Mouse (Mus musculus) embryonic facial prominence, embryonic 13.5 days (tissue): ENCODE measurements around the gene Rho. TPM values are rescaled to one million over a fixed set of nuclear protein-coding genes. Genes with fewer than 3 reads are reported as not detected.

Experiments
- ATAC-seq: fragments of 200-750 bp; cut with Nextera tagmentation; 2 replicates; pipeline ENCODE4 v1.8.0; 2017; ENCODE audit warnings: low read depth; ENCODE audit not compliant: insufficient number of reproducible peaks, insufficient read depth, low FRiP score, low TSS enrichment
- H3K27ac ChIP-seq: fragments of 300-500 bp; sonication (generic); 2 replicates; pipeline ENCODE4 v1.5.1; 2015; ENCODE audit warnings: moderate library complexity, mild to moderate bottlenecking, inconsistent platforms
- H3K27me3 ChIP-seq: fragments of 300-500 bp; sonication (generic); 2 replicates; pipeline ENCODE4 v1.6.1; 2015; ENCODE audit warnings: mild to moderate bottlenecking, inconsistent platforms
- H3K36me3 ChIP-seq: fragments of 300-500 bp; sonication (generic); 2 replicates; pipeline ENCODE4 v1.6.1; 2015; ENCODE audit warnings: mild to moderate bottlenecking, inconsistent platforms
- H3K4me1 ChIP-seq: fragments of 300-500 bp; sonication (generic); 2 replicates; pipeline ENCODE4 v1.6.1; 2015; ENCODE audit warnings: inconsistent platforms
- H3K4me2 ChIP-seq: fragments of 300-500 bp; sonication (generic); 2 replicates; pipeline ENCODE4 v1.6.1; 2015; ENCODE audit warnings: moderate library complexity, mild to moderate bottlenecking, inconsistent platforms
- H3K4me3 ChIP-seq: fragments of 300-500 bp; sonication (generic); 2 replicates; pipeline ENCODE4 v1.5.1; 2015; ENCODE audit warnings: mild to moderate bottlenecking, inconsistent platforms
- H3K9ac ChIP-seq: fragments of 300-500 bp; sonication (generic); 2 replicates; pipeline ENCODE4 v1.6.1; 2015; ENCODE audit warnings: mild to moderate bottlenecking, inconsistent platforms
- H3K9me3 ChIP-seq: fragments of 300-500 bp; sonication (generic); 2 replicates; pipeline ENCODE4 v1.6.1; 2016; ENCODE audit warnings: inconsistent platforms
- WGBS: fragments of 180-500 bp; shearing (Covaris S2); methylation state at CpG from one replicate; pipeline ENCODE4 v1.1.7; 2015; ENCODE audit warnings: mixed read lengths; 5-methylcytosine and 5-hydroxymethylcytosine counted together
- polyA plus RNA-seq: library from polyadenylated mRNA; unstranded; fragments of >200 nt; fragmentation: Nextera tagmentation; extraction: Ambion mirVana; gene quantifications from 2 replicates; pipeline ENCODE4 v1.2.1, GENCODE M21; 2015

Rho gene
- polyA plus RNA-seq, 1 experiment from 2014 or later, result 0.14 TPM

DNA sequence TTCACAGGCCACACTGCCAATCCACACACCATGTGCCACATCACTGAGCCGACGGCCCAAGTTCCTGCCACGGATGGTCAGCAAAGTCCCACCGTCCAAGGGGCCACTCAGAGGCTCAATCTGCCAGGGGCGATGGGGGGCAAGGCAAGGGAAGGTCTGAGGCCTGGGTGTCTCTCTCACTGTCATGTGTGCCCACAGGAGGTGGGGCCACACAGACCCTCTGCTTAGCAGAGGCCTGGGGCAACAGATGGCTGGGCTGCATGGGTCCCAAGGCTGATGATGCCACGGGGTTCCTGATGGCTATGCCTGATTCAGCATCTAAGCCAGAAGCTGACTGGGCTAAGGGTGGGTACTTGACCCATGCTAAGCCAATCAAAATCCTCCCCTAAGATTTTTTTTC is 37.2 kb downstream of the Rho start:
- Histone ChIP-seq H3K4me3 (no peak overlapping the region), H3K36me3 (peaks cover 32% of the 10 kb centered on the region), H3K4me1 (peaks cover 47% of the 10 kb centered on the region), H3K27ac (no peak overlapping the region), H3K9ac (no peak overlapping the region), H3K27me3 (0 out of 2 replicates have a peak, but pooled peaks cover 4% of the 10 kb centered on the region), H3K9me3 (no peaks in the 10 kb centered on the region), H3K4me2 (no peak overlapping the region)
- WGBS, result 60% methylated on average over 6 of the region's 6 CpGs
- ATAC-seq, result no peak

DNA sequence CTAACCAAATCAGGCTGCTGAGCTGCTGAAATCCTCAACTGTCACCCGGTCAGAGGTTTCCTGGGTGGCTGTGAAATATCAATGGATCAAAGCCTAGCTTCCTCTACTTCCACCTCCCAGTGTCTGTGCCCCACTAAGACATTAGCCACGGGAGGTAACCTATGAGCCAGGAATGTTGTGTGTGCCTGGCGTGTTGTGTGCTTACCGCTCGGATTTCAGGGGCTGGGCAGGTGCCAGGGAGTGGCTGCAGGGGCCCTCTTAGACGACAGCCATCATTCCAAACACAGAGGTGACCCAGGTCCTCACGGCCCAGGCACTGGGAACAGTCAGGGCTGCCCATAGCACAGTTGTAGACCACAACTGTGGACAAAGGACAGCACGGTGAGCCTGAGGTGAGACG is 37.6 kb downstream of the Rho start:
- ATAC-seq, result no peak
- WGBS, result 57% methylated on average over 9 of the region's 9 CpGs
- Histone ChIP-seq H3K27me3 (0 out of 2 replicates have a peak, but pooled peaks cover under 1% of the 10 kb centered on the region), H3K9me3 (no peaks in the 10 kb centered on the region), H3K4me1 (peaks cover 51% of the 10 kb centered on the region), H3K36me3 (peaks cover 36% of the 10 kb centered on the region), H3K4me3 (no peak overlapping the region), H3K9ac (no peak overlapping the region), H3K4me2 (no peak overlapping the region), H3K27ac (no peak overlapping the region)

DNA sequence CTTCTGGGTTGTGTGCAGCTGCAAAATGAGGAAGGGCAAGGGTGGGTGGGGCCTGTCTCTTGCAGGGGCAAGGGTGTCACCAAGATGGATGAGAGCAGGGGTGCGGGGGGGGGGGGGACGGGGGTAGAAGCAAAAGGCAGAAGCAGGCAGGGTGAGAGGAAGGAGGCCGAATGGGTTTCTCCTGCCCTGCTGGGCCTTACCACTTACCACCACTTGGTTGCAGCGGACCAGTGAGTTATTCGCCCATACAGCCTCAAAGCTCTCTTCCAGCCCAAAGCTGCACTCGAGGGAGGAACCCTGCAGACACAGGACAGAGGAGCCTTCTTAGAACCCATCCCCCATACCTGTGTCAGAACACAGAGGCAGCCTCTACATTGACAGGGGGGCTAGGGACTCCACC is 38.4 kb downstream of the Rho start:
- Histone ChIP-seq H3K4me2 (no peak overlapping the region), H3K9ac (no peak overlapping the region), H3K27me3 (no peaks in the 10 kb centered on the region), H3K36me3 (peaks cover 43% of the 10 kb centered on the region), H3K9me3 (no peaks in the 10 kb centered on the region), H3K4me3 (no peak overlapping the region), H3K27ac (no peak overlapping the region), H3K4me1 (peaks cover 60% of the 10 kb centered on the region)
- 78% methylated on average over 5 of the region's 6 CpGs for WGBS
- no peak for ATAC-seq

DNA sequence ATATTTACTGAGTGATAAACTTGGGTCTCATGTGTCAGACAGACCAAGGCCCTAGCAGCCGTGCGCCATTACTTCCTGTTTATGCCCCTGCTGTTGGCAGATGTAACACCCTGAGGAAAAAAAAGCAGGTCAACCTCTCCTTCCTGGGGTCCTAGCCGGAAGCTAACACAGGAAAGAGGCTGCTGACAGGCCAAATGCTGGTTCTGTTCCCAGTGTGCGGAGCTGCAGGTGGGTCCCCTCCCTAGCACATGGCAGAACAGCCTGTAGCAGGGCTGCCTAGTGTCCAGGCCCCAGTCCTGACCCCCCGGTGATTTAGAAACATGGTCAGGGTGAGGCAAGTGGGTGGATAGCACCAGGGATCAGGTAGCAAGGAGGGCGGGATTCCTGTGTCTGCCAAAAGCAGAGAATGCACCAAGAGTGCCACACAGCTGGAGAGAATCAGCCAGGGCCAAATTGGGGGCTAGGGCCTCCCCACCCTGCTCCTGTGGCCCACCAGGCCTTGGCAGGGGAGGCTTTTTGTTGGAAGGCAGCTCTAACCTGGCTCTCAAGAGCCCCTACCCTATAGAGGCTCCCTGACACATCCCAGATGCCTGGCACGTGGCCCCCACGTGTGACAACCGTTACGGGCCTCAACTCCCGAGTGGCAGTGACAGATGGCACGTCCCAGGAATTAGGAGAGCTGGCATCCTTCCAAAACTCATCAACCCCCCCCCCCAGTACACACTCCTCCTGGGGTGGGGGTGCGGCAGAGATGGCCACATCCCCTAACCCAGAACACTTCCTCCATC is 39.9 kb downstream of the Rho start:
- Histone ChIP-seq H3K36me3 (peaks cover 45% of the 10 kb centered on the region), H3K4me2 (peak overlapping the region; percentile 20), H3K4me1 (peaks cover 64% of the 10 kb centered on the region), H3K4me3 (no peak overlapping the region), H3K9ac (peak overlapping the region; percentile 49; the same call in 1 of the 2 replicates), H3K9me3 (no peaks in the 10 kb centered on the region), H3K27me3 (no peaks in the 10 kb centered on the region), H3K27ac (peak overlapping the region; percentile 82)
- WGBS, result 39% methylated on average over 13 of the region's 13 CpGs
- peak; percentile 60; the same call in 1 of the 2 replicates for ATAC-seq

DNA sequence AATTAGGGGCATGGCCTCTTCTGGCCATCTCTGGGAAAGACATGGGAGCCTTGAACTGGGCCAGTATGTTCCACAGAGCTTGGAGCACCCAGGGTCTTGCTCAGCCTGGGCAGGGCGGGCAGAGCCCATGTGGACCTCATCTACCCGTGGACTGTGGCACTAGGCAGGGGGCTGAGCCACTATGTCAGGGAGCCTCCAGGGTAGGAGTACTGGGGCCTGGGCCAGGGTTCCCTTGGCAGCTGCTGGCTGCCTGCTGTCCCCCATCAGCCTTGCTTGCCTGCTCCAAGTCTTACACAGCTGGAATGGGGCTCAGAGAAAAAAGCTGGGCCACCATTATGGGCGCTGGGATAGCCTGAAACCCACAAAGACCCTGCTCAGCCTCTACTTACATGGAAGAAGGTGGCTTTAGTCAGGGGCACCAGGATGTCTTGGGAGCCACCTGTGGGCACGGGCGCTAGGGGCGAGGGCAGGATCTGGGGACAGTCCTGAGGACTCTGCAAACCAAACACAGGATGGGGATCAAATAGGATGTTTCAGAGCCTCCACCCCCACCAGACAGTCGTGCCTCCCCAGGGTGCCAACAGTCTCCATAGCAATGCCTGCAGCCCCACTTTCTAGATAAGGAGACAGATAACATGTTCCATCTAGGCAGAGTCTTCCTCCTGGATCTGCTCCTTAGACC is 40.7 kb downstream of the Rho start:
- H3K9me3 ChIP-seq, result no peaks in the 10 kb centered on the region
- peaks cover 41% of the 10 kb centered on the region for H3K36me3 ChIP-seq
- WGBS, result 77% methylated on average over 7 of the region's 7 CpGs
- ATAC-seq, result peak; percentile 44; the same call in 1 of the 2 replicates
- H3K9ac ChIP-seq, result peak overlapping the region; percentile 40
- H3K27me3 ChIP-seq, result no peaks in the 10 kb centered on the region; the same call in 1 of the 2 replicates
- H3K27ac ChIP-seq, result peak overlapping the region; percentile 82
- H3K4me2 ChIP-seq, result peak overlapping the region; percentile 20; the same call in 1 of the 2 replicates
- H3K4me1 ChIP-seq, result peaks cover 64% of the 10 kb centered on the region
- H3K4me3 ChIP-seq, result no peak overlapping the region

DNA sequence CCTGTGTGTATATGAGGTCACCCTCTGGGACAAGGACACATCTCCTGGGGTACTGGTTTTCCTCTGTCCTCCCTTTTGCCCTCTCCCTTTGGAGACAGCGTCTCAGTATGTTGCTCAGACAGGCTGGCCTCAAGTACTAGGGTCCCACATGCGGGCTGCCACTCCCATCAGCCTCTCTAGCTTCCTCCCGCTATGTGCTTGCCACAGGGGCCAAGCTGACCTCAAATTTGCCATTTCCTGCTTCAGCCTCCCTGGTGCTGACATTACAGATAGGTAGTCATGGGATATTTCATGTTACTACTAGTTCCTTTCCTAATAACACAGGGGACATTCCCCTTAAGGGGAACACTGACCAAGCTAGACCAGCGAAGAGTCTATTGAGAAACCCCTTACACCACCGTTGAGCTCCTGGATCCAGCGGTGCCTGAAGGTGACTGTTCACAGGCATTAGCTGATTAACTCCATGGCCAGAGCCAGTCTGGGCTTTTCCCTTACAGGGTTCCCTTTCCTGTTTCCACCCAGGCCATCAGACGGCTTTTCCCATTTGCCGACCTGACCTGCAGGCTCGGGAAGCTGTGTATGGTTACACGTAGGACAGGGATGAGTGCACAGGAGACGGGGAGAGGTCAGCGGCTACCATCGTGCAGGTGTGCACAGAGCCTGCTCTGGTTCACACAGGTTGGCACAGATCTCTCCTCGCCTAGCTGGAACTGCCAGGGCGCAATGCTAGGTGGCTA is 41.8 kb downstream of the Rho start:
- H3K4me3 ChIP-seq, result no peak overlapping the region
- H3K27me3 ChIP-seq, result no peaks in the 10 kb centered on the region; the same call in 1 of the 2 replicates
- H3K9ac ChIP-seq, result no peak overlapping the region
- H3K27ac ChIP-seq, result peak overlapping the region; percentile 39; the same call in 1 of the 2 replicates
- 83% methylated on average over 15 of the region's 15 CpGs for WGBS
- H3K4me2 ChIP-seq, result no peak overlapping the region
- H3K9me3 ChIP-seq, result no peaks in the 10 kb centered on the region
- H3K36me3 ChIP-seq, result peaks cover 39% of the 10 kb centered on the region
- H3K4me1 ChIP-seq, result peaks cover 63% of the 10 kb centered on the region
- no peak for ATAC-seq

DNA sequence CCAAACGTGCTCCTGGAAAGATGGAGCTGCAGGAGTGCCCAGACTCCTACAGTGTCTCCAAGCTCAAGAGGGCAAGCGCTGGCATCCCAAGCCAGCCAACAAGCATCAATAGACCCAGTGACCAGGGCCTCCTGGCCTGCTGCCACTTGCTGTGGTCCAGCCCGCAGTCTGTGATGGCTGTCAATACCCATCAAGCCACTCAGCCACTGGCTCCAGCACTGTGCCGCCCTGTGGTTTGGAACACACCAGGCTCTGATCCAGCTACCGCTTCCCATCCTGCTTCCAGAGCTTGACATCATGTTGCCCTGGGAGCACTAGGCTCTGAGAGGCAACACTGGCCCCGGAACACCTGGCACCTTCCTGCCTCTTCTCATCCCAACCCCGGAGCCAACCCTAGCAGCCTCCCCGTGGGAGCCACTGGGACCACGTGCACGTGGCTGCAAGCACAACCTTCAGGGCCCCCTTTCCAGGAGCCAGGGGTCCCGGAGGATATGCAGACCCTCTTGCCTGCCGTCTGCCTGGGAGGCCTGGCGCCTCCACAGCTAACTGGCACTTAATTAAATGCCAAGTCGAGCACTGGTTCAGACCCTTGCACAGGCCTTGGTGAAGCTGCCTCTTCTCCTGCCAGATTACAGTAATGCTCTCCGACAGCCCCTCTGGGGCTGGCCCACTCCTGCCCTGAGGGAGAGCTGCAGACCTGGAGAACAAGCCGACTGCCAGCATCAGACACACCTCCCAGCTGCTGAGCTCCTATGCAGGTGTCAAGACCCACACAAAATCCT is 42.5 kb downstream of the Rho start:
- H3K4me3 ChIP-seq, result no peak overlapping the region
- ATAC-seq, result no peak
- H3K4me1 ChIP-seq, result peaks cover 55% of the 10 kb centered on the region
- H3K4me2 ChIP-seq, result no peak overlapping the region
- peak overlapping the region; percentile 39; the same call in 1 of the 2 replicates for H3K27ac ChIP-seq
- H3K9ac ChIP-seq, result 0 out of 2 replicates have a peak overlapping the region, but pooled peaks have one; percentile 8
- 68% methylated on average over 16 of the region's 16 CpGs for WGBS
- H3K27me3 ChIP-seq, result no peaks in the 10 kb centered on the region; the same call in 1 of the 2 replicates
- H3K9me3 ChIP-seq, result no peaks in the 10 kb centered on the region
- H3K36me3 ChIP-seq, result peaks cover 39% of the 10 kb centered on the region

DNA sequence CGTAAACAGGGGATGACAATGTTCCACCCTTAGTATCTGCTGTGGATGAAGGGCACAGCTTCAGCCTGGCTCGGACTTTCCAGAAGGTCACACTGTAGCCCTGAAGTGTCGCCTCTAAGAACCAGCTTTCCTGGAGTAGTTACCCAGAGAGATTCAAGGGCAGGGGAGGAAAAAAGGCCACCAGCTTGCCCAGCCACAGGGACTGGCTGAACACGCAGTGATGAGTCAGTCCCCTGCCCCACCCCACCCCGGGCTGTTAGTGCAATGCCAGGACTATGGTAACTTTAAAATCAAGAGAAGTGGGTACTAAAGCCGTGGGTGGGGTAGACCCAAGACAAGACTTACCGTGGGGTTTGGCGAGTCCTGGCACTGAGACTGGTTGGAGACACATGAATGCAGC is 44.1 kb downstream of the Rho start:
- ATAC-seq, result no peak
- Histone ChIP-seq H3K4me1 (peaks cover 49% of the 10 kb centered on the region), H3K4me2 (no peak overlapping the region), H3K9ac (no peak overlapping the region), H3K27ac (no peak overlapping the region), H3K27me3 (no peaks in the 10 kb centered on the region; the same call in 1 of the 2 replicates), H3K36me3 (peaks cover 33% of the 10 kb centered on the region), H3K4me3 (no peak overlapping the region), H3K9me3 (no peaks in the 10 kb centered on the region)
- WGBS, result 87% methylated on average over 8 of the region's 8 CpGs

DNA sequence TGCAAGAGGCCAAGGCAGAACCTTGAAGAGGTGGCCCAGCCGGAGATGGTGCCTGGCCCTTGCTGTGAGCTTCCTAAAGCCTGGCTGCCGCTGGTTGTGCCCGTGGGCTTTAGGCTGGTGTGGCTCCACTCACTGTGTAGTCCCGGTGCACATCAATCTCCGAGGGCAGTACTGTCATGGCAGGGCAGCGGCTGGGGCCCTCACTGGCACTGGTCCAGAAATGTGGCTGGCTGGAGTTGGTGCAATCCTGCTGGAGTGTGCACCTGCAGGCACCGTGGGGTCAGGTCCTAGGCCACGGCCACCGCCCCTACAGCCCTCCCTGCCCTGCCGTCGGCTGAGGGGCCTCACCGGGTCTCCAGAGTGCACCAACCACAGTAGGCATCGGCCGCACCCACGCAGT is 46.3 kb downstream of the Rho start:
- Histone ChIP-seq H3K9ac (no peak overlapping the region), H3K9me3 (no peaks in the 10 kb centered on the region), H3K27me3 (no peaks in the 10 kb centered on the region; the same call in 1 of the 2 replicates), H3K4me3 (no peak overlapping the region), H3K4me1 (peaks cover 36% of the 10 kb centered on the region), H3K27ac (no peak overlapping the region), H3K4me2 (no peak overlapping the region), H3K36me3 (peaks cover 33% of the 10 kb centered on the region)
- 90% methylated on average over 15 of the region's 15 CpGs for WGBS
- ATAC-seq, result no peak

DNA sequence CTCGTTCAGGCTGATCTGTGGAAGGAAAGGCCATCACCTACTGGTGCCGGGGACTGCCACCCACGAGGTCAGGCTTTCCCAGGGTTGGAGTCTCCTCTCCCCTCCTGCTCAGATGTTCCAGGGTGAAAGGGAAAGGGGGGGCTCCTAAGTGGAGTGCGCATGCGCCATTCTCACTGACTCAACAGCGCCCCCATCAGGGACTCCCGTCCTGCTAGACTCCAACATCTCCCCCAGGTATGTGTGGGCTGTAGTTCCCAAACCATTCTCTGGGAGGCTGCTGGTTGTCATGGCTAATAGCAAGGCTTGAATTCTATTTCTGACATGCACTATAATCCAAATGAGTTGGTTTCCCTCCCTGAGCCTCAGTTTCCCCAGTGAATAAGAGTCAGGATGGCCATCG is 47.0 kb downstream of the Rho start:
- Histone ChIP-seq H3K4me1 (peaks cover 37% of the 10 kb centered on the region), H3K9me3 (no peaks in the 10 kb centered on the region), H3K27me3 (no peaks in the 10 kb centered on the region; the same call in 1 of the 2 replicates), H3K4me2 (no peak overlapping the region), H3K27ac (no peak overlapping the region), H3K36me3 (peaks cover 33% of the 10 kb centered on the region), H3K4me3 (no peak overlapping the region), H3K9ac (no peak overlapping the region)
- 67% methylated on average over 8 of the region's 8 CpGs for WGBS
- no peak for ATAC-seq
